ENCODE assay signal across 7 mouse cellular contexts in genomic region chr11:79703452-79703851, GRCm38 (mm10).
DNase-seq lines count a peak whose midpoint lies in the region; ATAC-seq and TF ChIP-seq lines count a peak whose summit lies in the region.

No protein-coding gene starts in this region.

- ATAC-seq in heart, embryonic 16.5 days (replicated peaks; ENCODE audit: extremely low read depth, insufficient read depth, low FRiP score) = no peak

- no peaks in the 10 kb centered on the region for H3K27me3 ChIP-seq in C2C12 (ENCODE audit: control insufficient read depth, insufficient read depth, insufficient read length)
- H3K27me3 ChIP-seq in heart, embryonic 16.5 days (ENCODE audit: control insufficient read depth, insufficient read depth, low read length) = no peaks in the 10 kb centered on the region
- H3K27me3 ChIP-seq in spleen, adult 2 months (ENCODE audit: control insufficient read depth, insufficient read depth, low read length) = no peaks in the 10 kb centered on the region

- no peaks in the 10 kb centered on the region for H3K9me3 ChIP-seq in ES-E14 (ENCODE audit: control insufficient read depth, insufficient read depth, low read depth, low read length)
- no peaks in the 10 kb centered on the region for H3K9me3 ChIP-seq in heart, embryonic 16.5 days (replicated peaks; ENCODE audit: control insufficient read depth, low read length)

- DNase-seq in ES-E14 (ENCODE audit: low read depth, low spot score) = no peak
- DNase-seq in embryo, embryonic 11 days = peak; percentile 77
- peak; percentile 36 to 70 for DNase-seq in kidney, postnatal 25 days
- DNase-seq in spleen, adult 2 months (ENCODE audit: low read depth in 1 of 2, low spot score in 2 of 2) = peak; percentile 42 to 63

- H3K4me1 ChIP-seq in ES-E14 (ENCODE audit: control insufficient read depth in 2 of 2, insufficient read depth in 2 of 2, low read length in 2 of 2, poor library complexity in 1 of 2) = peaks cover 0 to 2% of the 10 kb centered on the region in 2 experiments; a peak in 1 of 4 replicates
- peaks cover 16% of the 10 kb centered on the region for H3K4me1 ChIP-seq in heart, embryonic 16.5 days (ENCODE audit: control insufficient read depth, insufficient read depth, low read length)
- H3K4me1 ChIP-seq in spleen, adult 2 months (ENCODE audit: control insufficient read depth, insufficient read depth, insufficient read length) = peaks cover 5% of the 10 kb centered on the region

- peaks cover 11% of the 10 kb centered on the region for H3K79me3 ChIP-seq in C2C12 (ENCODE audit: low read depth)

- under 1% methylated on average over 5 of the region's 5 CpGs for WGBS in heart, embryonic 16.5 days
- 3% methylated on average over 5 of the region's 5 CpGs for WGBS in macrophage (ENCODE audit: missing documents)
- 0% methylated on average over 5 of the region's 5 CpGs for WGBS in spleen, adult 2 months

- H3K4me3 ChIP-seq in C2C12 (ENCODE audit: insufficient read depth, poor library complexity, severe bottlenecking) (peak overlapping the region; percentile 79), ES-E14 (ENCODE audit: insufficient read depth in 1 of 2, low read depth in 1 of 2, low read length in 2 of 2, poor library complexity in 1 of 2, severe bottlenecking in 1 of 2) (peak overlapping the region; percentile 96 to 99), macrophage (ENCODE audit: inconsistent target) (peak overlapping the region; percentile 89)
- peak overlapping the region; percentile 73 for H3K4me3 ChIP-seq in heart, embryonic 16.5 days (ENCODE audit: low read length)
- H3K4me3 ChIP-seq in spleen, adult 2 months (ENCODE audit: extremely low read depth, insufficient read depth, insufficient read length) = peak overlapping the region; percentile 93

- H3K79me2 ChIP-seq in C2C12 (ENCODE audit: control insufficient read depth, insufficient read depth) = peaks cover 28% of the 10 kb centered on the region
- peaks cover 17% of the 10 kb centered on the region; the same call in 1 of the 2 replicates for H3K79me2 ChIP-seq in macrophage (ENCODE audit: inconsistent target)

- peak; percentile 4 for TF ChIP-seq CTCF in C2C12 (IDR thresholded peaks at IDR 0.05; ENCODE audit: control insufficient read depth, insufficient read depth, insufficient read length)
- peak; percentile 1; the same call in 1 of the 2 replicates for TF ChIP-seq CTCF in spleen, adult 2 months (IDR thresholded peaks at IDR 0.05; ENCODE audit: extremely low read depth, insufficient read depth, insufficient read length, insufficient replicate concordance)

- H3K27ac ChIP-seq in ES-E14 (ENCODE audit: insufficient read depth, low read depth, low read length, poor library complexity, severe bottlenecking) (no peak overlapping the region), macrophage (peak overlapping the region; percentile 61)
- H3K27ac ChIP-seq in heart, embryonic 16.5 days (ENCODE audit: low read length) = peak overlapping the region; percentile 96
- no peak overlapping the region; the same call in 1 of the 2 replicates for H3K27ac ChIP-seq in spleen, adult 2 months (ENCODE audit: insufficient read depth, low read length)

- H3K9ac ChIP-seq in ES-E14 (ENCODE audit: insufficient read depth, low read depth, low read length, poor library complexity, severe bottlenecking) = peak overlapping the region; percentile 35; the same call in 1 of the 2 replicates
- peak overlapping the region; percentile 91 for H3K9ac ChIP-seq in heart, embryonic 16.5 days (ENCODE audit: low read length)

- no peak for TF ChIP-seq POLR2A in spleen, adult 2 months (IDR thresholded peaks at IDR 0.05; ENCODE audit: low read depth, low read length)

- no peaks in the 10 kb centered on the region for H3K36me3 ChIP-seq in C2C12 (ENCODE audit: control insufficient read depth, insufficient read depth)
- peaks cover 2% of the 10 kb centered on the region for H3K36me3 ChIP-seq in ES-E14 (ENCODE audit: control insufficient read depth, insufficient read depth, low read length, poor library complexity, severe bottlenecking)
- no peaks in the 10 kb centered on the region; the same call in 1 of the 2 replicates for H3K36me3 ChIP-seq in heart, embryonic 16.5 days (ENCODE audit: control insufficient read depth, insufficient read depth)
- H3K36me3 ChIP-seq in macrophage (ENCODE audit: inconsistent target) = no peaks in the 10 kb centered on the region
- 0 out of 2 replicates have a peak, but pooled peaks cover 2% of the 10 kb centered on the region for H3K36me3 ChIP-seq in spleen, adult 2 months (ENCODE audit: control insufficient read depth, insufficient read depth, low read length)

- in situ Hi-C loops in ES-E14 (cut with MboI; ENCODE audit: low sequenced_read_pairs in 2 of 2, unreplicated experiment in 2 of 2) = loop anchor here (5.0 to 25.0 kb wide), 2 partner anchors 209 to 219 kb away; no protein-coding TSS in a partner anchor

- H3K4me2 ChIP-seq in heart, embryonic 16.5 days (ENCODE audit: low read depth, low read length) = peak overlapping the region; percentile 70

- peak overlapping the region; percentile 70 for H3ac ChIP-seq in C2C12 (ENCODE audit: control insufficient read depth, insufficient read length, low read depth)

TF ChIP-seq in C2C12, 6 proteins besides CTCF, POLR2A, EP300 and RAD21:
- TF ChIP-seq MYOG (IDR thresholded peaks at IDR 0.05; ENCODE audit: control insufficient read depth, extremely low read depth, insufficient read length) (no peak), USF1 (IDR thresholded peaks at IDR 0.05; ENCODE audit: low read depth) (no peak), FOSL1 (IDR thresholded peaks at IDR 0.05; ENCODE audit: insufficient read depth, low read length, poor library complexity, severe bottlenecking) (no peak), MYOD1 (IDR thresholded peaks at IDR 0.05; ENCODE audit: control insufficient read depth, insufficient read length, low read depth) (no peak), MAX (IDR thresholded peaks at IDR 0.05) (peak; percentile 27)

TF ChIP-seq in ES-E14, 5 proteins besides CTCF, POLR2A, EP300 and RAD21:
- TF ChIP-seq CHD2 (IDR thresholded peaks at IDR 0.05; ENCODE audit: low read depth, low read length) (no peak), HCFC1 (IDR thresholded peaks at IDR 0.05; ENCODE audit: borderline replicate concordance, insufficient read depth, low read length) (no peak), ZC3H11A (IDR thresholded peaks at IDR 0.05; ENCODE audit: borderline replicate concordance, low read depth, low read length) (no peak), ZNF384 (IDR thresholded peaks at IDR 0.05; ENCODE audit: low read depth, low read length) (no peak), MAFK (IDR thresholded peaks at IDR 0.05; ENCODE audit: insufficient read depth, low read depth, low read length) (no peak)

Comparison
In these comparisons a context has a peak if more than half of its experiments do, and no peak if none do; other contexts are left out.
1. H3K27ac ChIP-seq: peak in heart, embryonic 16.5 days (single experiment) and macrophage (single experiment); none in ES-E14 (single experiment) and spleen, adult 2 months (single experiment).
2. Peak in every context shown above with its lines, with median percentiles within 50 percentile points of each other: H3K4me3 ChIP-seq.